Comparison of ENCODE assay signal across 24 mouse cellular contexts in genomic region chr3:27622451-27622850, GRCm38 (mm10).
DNase-seq lines count a peak whose midpoint lies in the region; ATAC-seq and TF ChIP-seq lines count a peak whose summit lies in the region.
"Had no signal": no experiment of that assay in that cellular context is flagged by ENCODE, and none has a peak within 500 bp of the region (broad histone marks: within the 10 kb centered on the region; RNA-seq: fewer than 3 reads in every experiment).

No protein-coding gene starts in this region.

- 0 out of 2 replicates have a peak, but pooled peaks have one; percentile 12 for TF ChIP-seq EP300 in lung, postnatal 0 days (IDR thresholded peaks at IDR 0.05)

- no peak overlapping the region for H3K4me3 ChIP-seq in heart, embryonic 13.5 days
- H3K4me3 ChIP-seq in heart, embryonic 10.5 days: no peak overlapping the region
- no peak overlapping the region for H3K4me3 ChIP-seq in kidney, embryonic 16.5 days (ENCODE audit: low read length)
- no peak overlapping the region for H3K4me3 ChIP-seq in lung, postnatal 0 days (ENCODE audit: low read depth, low read length)
- no peak overlapping the region for H3K4me3 ChIP-seq in limb, embryonic 15.5 days
- H3K4me3 ChIP-seq: forebrain, embryonic 10.5 days; hindbrain, embryonic 10.5 days; left cerebral cortex, adult 2 months; midbrain, embryonic 13.5 days; neural tube, embryonic 12.5 days had no signal

- peaks cover 66% of the 10 kb centered on the region for H3K4me1 ChIP-seq in heart, embryonic 13.5 days
- H3K4me1 ChIP-seq in heart, embryonic 10.5 days: peaks cover 42% of the 10 kb centered on the region
- H3K4me1 ChIP-seq in kidney, embryonic 16.5 days (ENCODE audit: insufficient read depth, low read length): peaks cover 30% of the 10 kb centered on the region
- H3K4me1 ChIP-seq in lung, postnatal 0 days (ENCODE audit: insufficient read depth, low read depth, low read length): peaks cover 8% of the 10 kb centered on the region
- H3K4me1 ChIP-seq in limb, embryonic 15.5 days: peaks cover 10% of the 10 kb centered on the region
- H3K4me1 ChIP-seq: neural tube, embryonic 12.5 days had no signal

- TF ChIP-seq CTCF in lung, postnatal 0 days (IDR thresholded peaks at IDR 0.05): no peak

- no peak for ATAC-seq in heart, embryonic 13.5 days (ENCODE audit: extremely low read depth, insufficient number of reproducible peaks, low FRiP score, low TSS enrichment)
- ATAC-seq in kidney, embryonic 16.5 days (ENCODE audit: low FRiP score, low TSS enrichment): no peak
- peak; percentile 36 for ATAC-seq in lung, postnatal 0 days
- ATAC-seq in limb, embryonic 15.5 days (ENCODE audit: insufficient number of reproducible peaks, low FRiP score, low TSS enrichment, low read depth): no peak
- ATAC-seq: CD4-positive, CD25-positive, alpha-beta regulatory T cell, adult 4 months; forebrain, embryonic 16.5 days; hindbrain, postnatal 0 days; midbrain, embryonic 13.5 days had no signal

- peaks cover 22% of the 10 kb centered on the region for H3K36me3 ChIP-seq in heart, embryonic 13.5 days
- peaks cover 8% of the 10 kb centered on the region for H3K36me3 ChIP-seq in heart, embryonic 10.5 days
- H3K36me3 ChIP-seq in kidney, embryonic 16.5 days (ENCODE audit: insufficient read depth, low read length): 0 out of 2 replicates have a peak, but pooled peaks cover 7% of the 10 kb centered on the region
- H3K36me3 ChIP-seq in lung, postnatal 0 days (ENCODE audit: insufficient read depth, low read length): no peaks in the 10 kb centered on the region
- H3K36me3 ChIP-seq in limb, embryonic 15.5 days: peaks cover 14% of the 10 kb centered on the region
- H3K36me3 ChIP-seq: hindbrain, embryonic 10.5 days; midbrain, embryonic 13.5 days; neural tube, embryonic 12.5 days had no signal

- no peak for DNase-seq in heart, embryonic 10.5 days (ENCODE audit: low spot score)
- no peak for DNase-seq in kidney, postnatal 4 days
- DNase-seq in lung, postnatal 0 days (ENCODE audit: low spot score): peak; percentile 42
- DNase-seq in lung, adult 18-20 months: no peak
- DNase-seq: adrenal gland, postnatal 25 days; cerebellum, adult 9-10 months; gastrocnemius, postnatal 10 days; heart, postnatal 10 days; kidney, adult 2 months; retina, postnatal 1 day; right cerebral cortex, postnatal 25 days; spleen, adult 18-20 months; thymus, postnatal 14 days had no signal

- 0 out of 2 replicates have a peak overlapping the region, but pooled peaks have one; percentile 25 for H3K27ac ChIP-seq in heart, embryonic 13.5 days (replicated peaks)
- no peak overlapping the region for H3K27ac ChIP-seq in heart, embryonic 10.5 days
- 0 out of 2 replicates have a peak overlapping the region, but pooled peaks have one; percentile 18 for H3K27ac ChIP-seq in kidney, embryonic 16.5 days (ENCODE audit: low read length)
- H3K27ac ChIP-seq in lung, postnatal 0 days (ENCODE audit: low read length): 0 out of 2 replicates have a peak overlapping the region, but pooled peaks have one; percentile 1
- H3K27ac ChIP-seq in limb, embryonic 15.5 days: 0 out of 2 replicates have a peak overlapping the region, but pooled peaks have one; percentile 57
- H3K27ac ChIP-seq: forebrain, embryonic 10.5 days; hindbrain, embryonic 10.5 days; hindbrain, postnatal 0 days; left cerebral cortex, adult 2 months; midbrain, embryonic 13.5 days; neural tube, embryonic 12.5 days had no signal

- no peak overlapping the region for H3K9ac ChIP-seq in heart, embryonic 13.5 days
- H3K9ac ChIP-seq in kidney, embryonic 16.5 days (replicated peaks; ENCODE audit: low read length): no peak overlapping the region
- H3K9ac ChIP-seq in lung, postnatal 0 days (replicated peaks; ENCODE audit: low read depth): no peak overlapping the region
- no peak overlapping the region for H3K9ac ChIP-seq in limb, embryonic 15.5 days
- H3K9ac ChIP-seq: midbrain, embryonic 13.5 days; neural tube, embryonic 12.5 days had no signal

- H3K9me3 ChIP-seq in heart, embryonic 13.5 days: no peaks in the 10 kb centered on the region
- no peaks in the 10 kb centered on the region for H3K9me3 ChIP-seq in heart, embryonic 10.5 days
- no peaks in the 10 kb centered on the region for H3K9me3 ChIP-seq in kidney, embryonic 16.5 days (ENCODE audit: low read length)
- H3K9me3 ChIP-seq in lung, postnatal 0 days (ENCODE audit: low read length): no peaks in the 10 kb centered on the region
- no peaks in the 10 kb centered on the region for H3K9me3 ChIP-seq in limb, embryonic 15.5 days
- H3K9me3 ChIP-seq: forebrain, embryonic 10.5 days; hindbrain, embryonic 10.5 days; midbrain, embryonic 13.5 days; neural tube, embryonic 12.5 days had no signal

- no peak overlapping the region for H3K4me2 ChIP-seq in heart, embryonic 13.5 days
- H3K4me2 ChIP-seq in kidney, embryonic 16.5 days (replicated peaks; ENCODE audit: low read depth, low read length): no peak overlapping the region
- no peak overlapping the region for H3K4me2 ChIP-seq in lung, postnatal 0 days (replicated peaks; ENCODE audit: low read depth, low read length)
- no peak overlapping the region for H3K4me2 ChIP-seq in limb, embryonic 15.5 days
- H3K4me2 ChIP-seq: midbrain, embryonic 13.5 days; neural tube, embryonic 12.5 days had no signal

- WGBS in heart, embryonic 13.5 days: 51% methylated on average over 4 of the region's 4 CpGs
- WGBS in heart, embryonic 10.5 days: 69% methylated on average over 4 of the region's 4 CpGs
- 67% methylated on average over 4 of the region's 4 CpGs for WGBS in kidney, embryonic 16.5 days
- 30% methylated on average over 4 of the region's 4 CpGs for WGBS in lung, postnatal 0 days
- 49% methylated on average over 4 of the region's 4 CpGs for WGBS in limb, embryonic 15.5 days

- H3K27me3 ChIP-seq in heart, embryonic 13.5 days (replicated peaks): no peaks in the 10 kb centered on the region
- H3K27me3 ChIP-seq in heart, embryonic 10.5 days (ENCODE audit: insufficient read depth, poor library complexity, severe bottlenecking): no peaks in the 10 kb centered on the region
- H3K27me3 ChIP-seq in kidney, embryonic 16.5 days (ENCODE audit: insufficient read depth, low read length): no peaks in the 10 kb centered on the region
- no peaks in the 10 kb centered on the region for H3K27me3 ChIP-seq in lung, postnatal 0 days (replicated peaks; ENCODE audit: insufficient read depth, low read length)
- H3K27me3 ChIP-seq in limb, embryonic 15.5 days: no peaks in the 10 kb centered on the region
- H3K27me3 ChIP-seq: midbrain, embryonic 13.5 days; neural tube, embryonic 12.5 days had no signal
